Mouse (Mus musculus) B cell, adult 2 months (primary cell): ENCODE data around the gene Mfsd11.

Source experiments
- DNase-seq, 2 experiments: peaks; one replicate each; pipeline ENCODE4 v3.0.0; 2022

Mfsd11 gene

GRCm38 (mm10) chr11:116852291-116852890 lies at the start of gene Mfsd11:
Gene Mfsd11, plus strand, starts transcription at chr11:116852440.
- DNase-seq = peak; percentile 79 to 83

DNA sequence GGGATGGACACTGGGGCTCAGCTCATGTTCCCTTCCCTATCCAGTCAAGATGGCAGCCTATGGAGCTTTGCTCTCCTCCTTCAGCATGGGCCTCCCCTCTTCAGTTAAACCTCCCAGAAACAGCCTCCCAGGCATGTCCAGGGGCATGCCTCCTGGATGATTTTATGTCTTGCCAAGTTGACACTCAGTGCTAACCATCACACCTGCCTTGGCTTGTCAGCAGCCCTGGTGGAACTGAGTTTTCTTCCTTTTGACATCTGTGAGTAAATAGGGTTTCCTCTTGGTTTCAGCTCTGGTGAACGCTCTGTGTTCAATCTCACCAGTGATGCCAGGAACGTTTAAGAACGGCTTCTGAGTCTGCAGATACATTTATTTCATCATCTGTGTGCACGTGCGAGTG lies 49.5 kb upstream of the Mfsd11 start:
- no peak for DNase-seq

DNA sequence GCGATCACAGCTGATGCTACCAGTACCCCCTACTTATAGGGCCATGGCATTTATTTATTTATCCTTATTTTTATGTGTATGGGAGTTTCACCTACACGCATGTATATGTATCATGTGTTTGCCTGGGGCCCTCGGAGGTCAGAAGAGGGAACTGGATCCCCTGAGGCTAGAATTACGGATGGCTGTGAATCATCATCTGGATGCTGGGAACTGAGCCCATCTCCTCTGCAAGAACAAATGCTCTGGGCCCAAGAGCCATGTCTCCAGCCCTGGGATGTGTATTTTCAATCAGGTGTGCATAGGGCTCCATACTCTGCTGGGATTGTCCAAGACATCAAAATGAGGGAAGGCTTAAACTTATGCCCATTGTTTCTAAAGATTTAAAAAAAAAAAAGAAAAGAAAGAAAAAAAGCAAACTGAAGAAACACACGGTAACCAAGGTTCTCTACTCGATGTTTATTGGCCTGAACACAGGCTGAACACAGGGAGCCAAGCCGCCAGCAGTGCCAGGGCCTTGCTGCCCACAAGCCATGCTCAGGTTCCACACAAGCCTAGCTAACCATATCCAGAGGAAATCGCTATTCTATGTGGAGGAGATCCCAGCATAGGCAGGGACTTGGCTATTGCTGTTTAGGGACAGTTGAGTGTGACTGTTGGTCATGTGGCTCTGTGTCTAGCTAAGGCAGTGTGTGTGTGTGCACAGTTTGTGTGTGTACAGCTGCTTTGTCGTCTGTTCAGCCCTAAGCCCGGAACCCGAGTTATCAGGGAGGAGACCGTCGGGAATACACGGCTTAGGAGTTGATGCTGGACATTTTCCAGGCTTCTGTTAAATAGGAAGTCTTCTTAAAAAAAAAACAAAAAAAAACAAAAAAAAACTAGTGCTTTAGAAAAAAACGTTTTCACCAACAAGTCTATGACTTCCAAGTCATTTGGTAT lies 45.8 kb upstream of the Mfsd11 start:
- no peak for DNase-seq

GRCm38 (mm10) chr11:116807116-116807515 lies 45.1 kb upstream of the Mfsd11 start:
- no peak for DNase-seq

GRCm38 (mm10) chr11:116807526-116807925 lies 44.7 kb upstream of the Mfsd11 start:
- DNase-seq = no peak

DNA sequence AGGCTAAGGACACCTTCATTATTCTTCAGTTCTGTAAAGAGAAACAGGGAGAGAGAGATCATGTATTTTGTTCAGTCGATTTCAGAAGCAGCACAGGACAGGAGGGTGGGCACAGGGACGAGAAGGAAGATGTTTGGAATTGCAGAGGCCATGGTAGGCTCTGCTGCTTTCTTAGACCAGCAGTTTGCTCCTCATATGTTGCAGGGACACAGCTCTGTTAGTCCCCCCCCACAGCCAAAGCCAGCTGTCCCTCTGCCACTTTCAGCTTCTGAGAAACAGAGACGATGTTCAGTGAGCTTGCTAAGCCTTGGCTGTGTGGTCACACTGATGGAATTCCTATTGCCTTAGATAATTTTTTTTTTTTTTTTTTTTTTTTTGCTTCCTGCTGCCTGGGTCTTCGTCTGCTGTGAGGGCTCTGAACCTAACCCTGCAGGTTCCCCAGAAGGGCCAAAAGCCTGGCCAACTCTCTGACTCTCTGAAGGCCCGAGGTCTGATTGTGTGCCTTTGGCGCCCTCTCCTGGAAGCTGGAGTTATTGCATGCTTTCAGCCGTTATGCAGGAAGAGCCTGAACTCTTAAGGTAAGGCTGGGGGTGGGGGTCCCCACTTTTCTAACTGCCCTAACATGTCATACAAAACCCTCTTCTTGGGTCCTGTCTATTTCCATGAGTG lies 44.2 kb upstream of the Mfsd11 start:
- peak; percentile 84 for DNase-seq

- no peak for DNase-seq
These were observed 43.3 kb upstream of the Mfsd11 start for GRCm38 (mm10) chr11:116808811-116809395.

- DNase-seq = no peak
These were observed 42.7 kb upstream of the Mfsd11 start for GRCm38 (mm10) chr11:116809520-116809919.

- DNase-seq = no peak
These were observed 41.7 kb upstream of the Mfsd11 start for GRCm38 (mm10) chr11:116810528-116810927.

DNA sequence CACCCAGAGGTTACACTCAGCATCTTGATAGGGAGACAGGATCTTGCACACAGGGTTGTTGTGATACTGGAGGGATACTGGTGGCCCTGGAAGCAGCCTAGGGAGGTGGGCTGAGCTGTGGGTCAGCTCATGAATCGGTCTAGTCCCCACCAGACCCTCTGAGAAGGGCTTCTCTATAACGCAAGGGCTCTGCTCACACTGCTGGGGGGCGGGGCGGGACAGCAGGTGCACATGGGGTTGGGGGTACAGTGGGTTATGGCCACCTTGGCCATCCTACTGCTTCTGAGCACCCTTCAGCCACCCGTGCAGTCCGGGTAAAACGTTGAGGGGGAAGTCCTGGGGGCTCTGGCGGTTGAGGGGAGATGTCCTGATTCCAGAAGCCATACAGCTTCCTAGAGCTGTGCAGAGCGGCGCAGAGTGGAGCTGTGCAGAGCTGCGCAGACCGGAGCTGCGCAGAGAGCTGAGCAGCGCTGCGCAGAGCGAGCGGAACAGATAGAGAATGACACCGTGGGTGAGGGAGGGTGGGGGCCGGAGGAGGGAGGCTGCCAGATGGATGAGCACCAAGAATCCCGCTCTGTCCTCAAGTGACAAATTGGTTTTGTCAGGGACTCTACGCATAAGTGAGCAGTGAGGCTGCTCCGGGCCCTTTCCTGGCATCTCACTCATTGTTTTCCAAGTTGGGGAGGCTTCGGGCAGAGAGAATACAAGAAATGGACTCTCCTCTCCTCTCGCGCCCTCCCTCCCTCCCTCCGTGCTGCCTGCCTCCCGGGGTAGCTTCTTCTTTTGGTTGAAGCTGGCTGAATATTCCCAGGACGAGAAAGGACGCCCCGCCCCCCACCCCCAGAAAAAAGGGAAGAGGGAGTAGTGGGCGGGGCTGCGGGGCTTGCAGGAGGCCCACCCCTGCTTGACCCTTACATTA lies 41.0 kb upstream of the Mfsd11 start:
- peak; percentile 42 to 46 for DNase-seq

DNA sequence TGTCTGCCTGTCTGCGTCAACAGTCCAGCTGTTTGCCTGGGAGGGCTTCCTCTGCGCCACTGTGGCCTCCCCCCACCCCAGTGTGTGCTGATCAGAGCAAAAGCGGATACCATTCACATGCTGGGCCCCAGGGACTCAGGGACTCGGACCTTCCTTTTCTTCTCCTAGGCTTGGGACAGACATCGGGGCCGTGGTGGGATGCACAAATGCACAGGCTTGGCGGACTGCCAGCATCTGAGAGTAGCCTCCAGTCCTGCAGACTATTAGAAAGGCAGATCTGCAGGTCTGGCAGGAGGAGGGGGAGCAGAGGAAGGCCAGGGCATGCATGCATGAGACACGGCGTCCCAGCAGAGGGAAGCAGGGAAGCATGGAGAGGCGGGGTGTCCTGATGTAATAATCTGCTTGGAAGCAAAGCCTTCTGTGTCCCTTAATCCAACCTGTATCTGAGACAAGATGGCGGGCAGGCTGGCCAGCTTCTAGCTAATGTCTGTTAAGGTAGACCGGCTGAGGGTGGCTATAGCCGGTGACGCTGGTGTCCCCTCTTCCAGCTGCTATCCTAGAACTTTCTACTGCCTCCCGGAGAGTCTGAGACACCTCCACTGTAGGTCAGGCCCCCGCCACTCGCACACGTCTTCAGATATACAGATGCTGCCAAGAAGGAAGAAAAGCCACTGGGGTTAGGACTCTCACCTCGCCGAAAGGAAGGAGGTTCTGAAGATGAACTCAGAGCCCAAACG lies 39.3 kb upstream of the Mfsd11 start:
- DNase-seq = no peak

DNA sequence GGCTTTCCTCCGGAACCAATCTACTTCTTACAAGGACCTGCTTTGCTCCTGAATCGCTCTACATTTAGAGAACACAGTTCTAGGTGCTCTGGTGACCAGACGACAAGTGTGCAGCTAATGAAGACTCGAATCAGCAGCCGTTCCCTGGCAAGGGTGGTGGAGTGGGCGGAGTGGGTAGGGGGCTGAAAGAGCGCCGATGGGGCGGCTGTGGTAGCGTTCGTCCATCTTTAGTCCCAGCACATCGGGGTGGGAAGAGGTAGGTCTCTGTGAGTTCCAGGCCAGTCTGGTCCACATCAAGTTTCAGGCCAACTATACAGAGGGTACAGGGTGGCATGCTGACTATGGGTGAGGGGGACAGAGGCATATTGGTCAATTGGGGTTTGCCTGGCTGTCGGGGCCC lies 38.6 kb upstream of the Mfsd11 start:
- DNase-seq = no peak

GRCm38 (mm10) chr11:116814076-116814883 lies 38.0 kb upstream of the Mfsd11 start:
- DNase-seq = peak; percentile 52 to 58

GRCm38 (mm10) chr11:116814884-116815415 lies 37.3 kb upstream of the Mfsd11 start:
- DNase-seq = no peak

GRCm38 (mm10) chr11:116816769-116817168 lies 35.5 kb upstream of the Mfsd11 start:
- DNase-seq = no peak

DNA sequence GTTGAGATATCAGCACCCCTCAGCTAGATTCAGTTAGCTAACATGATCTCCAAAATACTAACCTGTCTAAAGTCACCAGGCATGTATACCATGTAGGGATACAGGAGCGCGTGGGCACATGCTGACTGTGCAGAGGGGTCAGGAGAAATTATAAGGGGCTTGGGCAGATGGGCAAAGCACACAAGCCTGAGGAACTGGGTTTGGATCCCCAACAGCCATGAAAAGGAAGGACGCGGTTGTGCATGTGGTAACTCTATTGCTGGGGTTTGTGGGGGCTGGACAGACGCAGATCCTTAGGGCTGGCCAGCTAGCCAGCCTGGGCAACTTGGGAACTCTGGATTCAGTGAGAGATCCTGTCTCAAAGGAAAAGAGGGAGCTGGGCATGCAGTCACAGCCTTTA lies 34.7 kb upstream of the Mfsd11 start:
- DNase-seq = no peak

- DNase-seq = no peak
These were observed 33.5 kb upstream of the Mfsd11 start for GRCm38 (mm10) chr11:116818722-116819121.

DNA sequence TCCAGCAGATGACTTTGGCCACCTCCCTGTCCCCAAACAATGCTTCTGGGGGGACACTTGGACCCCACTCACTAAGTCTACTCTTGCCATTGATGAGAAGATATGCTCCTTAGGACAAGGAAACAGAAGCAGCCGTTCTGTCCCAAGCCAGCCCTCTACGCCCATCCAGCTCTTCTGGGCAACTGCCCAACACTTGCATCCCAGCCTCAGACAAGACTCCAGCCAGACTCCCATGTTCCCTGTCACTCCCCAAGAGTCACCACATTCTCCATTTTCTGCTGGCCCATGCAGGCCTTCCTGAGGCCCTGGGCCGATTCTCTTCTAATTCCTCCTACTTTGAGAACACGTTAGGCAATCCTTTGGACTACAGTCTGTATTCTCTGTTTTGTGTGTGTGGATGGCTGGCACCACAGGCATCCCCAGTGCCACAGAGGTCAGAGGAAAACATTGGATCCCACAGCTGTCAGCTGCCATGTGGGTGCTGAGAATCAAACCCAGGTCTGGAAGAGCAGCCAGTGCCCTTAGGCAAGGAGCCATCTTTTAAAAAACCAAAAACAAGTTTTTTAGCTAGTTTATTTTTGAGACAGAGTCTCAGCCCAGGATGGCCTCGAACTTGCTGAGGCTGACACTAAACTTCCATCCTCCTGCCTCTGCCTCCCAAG lies 32.2 kb upstream of the Mfsd11 start:
- DNase-seq = no peak

GRCm38 (mm10) chr11:116821057-116821940 lies 30.9 kb upstream of the Mfsd11 start:
- no peak for DNase-seq
